Mouse (Mus musculus): ENCODE measurements at regions not wholly inside any gene's neighbourhood (a gene's known extent, or its start where the extent isn't known, plus 50 kb on each side); places are given as distances from the start of the nearest gene placed in this dataset.

GRCm38 (mm10) chr4:12775524-12776216, 603.9 kb upstream of the Fam92a start:
- 63% methylated on average over 3 of the region's 3 CpGs for WGBS (ENCODE audit: insufficient replicate concordance)
- H3K9ac ChIP-seq (ENCODE audit: low read depth, low read length) = no peak overlapping the region
- no peak overlapping the region for H3K27ac ChIP-seq (ENCODE audit: low read depth, low read length)
- H3K4me2 ChIP-seq = no peak overlapping the region
- no peaks in the 10 kb centered on the region for H3K36me3 ChIP-seq (ENCODE audit: control insufficient read depth, insufficient read depth, low read length)
- H3K4me3 ChIP-seq (ENCODE audit: low read depth, low read length) = no peak overlapping the region
- H3K4me1 ChIP-seq (ENCODE audit: control insufficient read depth, insufficient read depth, low read length) = peaks cover 2% of the 10 kb centered on the region; the same call in 1 of the 2 replicates
- H3K9me3 ChIP-seq (replicated peaks; ENCODE audit: control insufficient read depth, low read length) = no peaks in the 10 kb centered on the region
- ATAC-seq (replicated peaks; ENCODE audit: insufficient number of reproducible peaks, low FRiP score, low TSS enrichment) = no peak
- H3K27me3 ChIP-seq (ENCODE audit: control insufficient read depth, insufficient read depth, low read length) = no peaks in the 10 kb centered on the region

- WGBS (ENCODE audit: insufficient replicate concordance) = 53% methylated on average over 4 of the region's 4 CpGs
- ATAC-seq (replicated peaks; ENCODE audit: insufficient number of reproducible peaks, low FRiP score, low TSS enrichment) = no peak
- Histone ChIP-seq H3K4me2 (no peak overlapping the region), H3K9ac (ENCODE audit: low read depth, low read length) (no peak overlapping the region), H3K4me3 (ENCODE audit: low read depth, low read length) (no peak overlapping the region), H3K4me1 (ENCODE audit: control insufficient read depth, insufficient read depth, low read length) (peaks cover 2% of the 10 kb centered on the region; the same call in 1 of the 2 replicates), H3K9me3 (replicated peaks; ENCODE audit: control insufficient read depth, low read length) (no peaks in the 10 kb centered on the region), H3K27me3 (ENCODE audit: control insufficient read depth, insufficient read depth, low read length) (no peaks in the 10 kb centered on the region), H3K36me3 (ENCODE audit: control insufficient read depth, insufficient read depth, low read length) (no peaks in the 10 kb centered on the region), H3K27ac (ENCODE audit: low read depth, low read length) (no peak overlapping the region)
Measured at GRCm38 (mm10) chr4:12775090-12775489, 603.3 kb upstream of the Fam92a start.

GRCm38 (mm10) chr4:12774671-12775070, 602.9 kb upstream of the Fam92a start:
- Histone ChIP-seq H3K27me3 (ENCODE audit: control insufficient read depth, insufficient read depth, low read length) (no peaks in the 10 kb centered on the region), H3K27ac (ENCODE audit: low read depth, low read length) (no peak overlapping the region), H3K4me1 (ENCODE audit: control insufficient read depth, insufficient read depth, low read length) (peaks cover 2% of the 10 kb centered on the region; the same call in 1 of the 2 replicates), H3K4me2 (no peak overlapping the region), H3K9ac (ENCODE audit: low read depth, low read length) (no peak overlapping the region), H3K9me3 (replicated peaks; ENCODE audit: control insufficient read depth, low read length) (no peaks in the 10 kb centered on the region), H3K36me3 (ENCODE audit: control insufficient read depth, insufficient read depth, low read length) (no peaks in the 10 kb centered on the region), H3K4me3 (ENCODE audit: low read depth, low read length) (no peak overlapping the region)
- WGBS (ENCODE audit: insufficient replicate concordance) = 57% methylated on average over 5 of the region's 5 CpGs
- no peak for ATAC-seq (replicated peaks; ENCODE audit: insufficient number of reproducible peaks, low FRiP score, low TSS enrichment)

GRCm38 (mm10) chr4:12773201-12773600, 601.4 kb upstream of the Fam92a start:
- Histone ChIP-seq H3K4me3 (ENCODE audit: low read depth, low read length) (no peak overlapping the region), H3K36me3 (ENCODE audit: control insufficient read depth, insufficient read depth, low read length) (no peaks in the 10 kb centered on the region), H3K4me1 (ENCODE audit: control insufficient read depth, insufficient read depth, low read length) (peaks cover 2% of the 10 kb centered on the region; the same call in 1 of the 2 replicates), H3K27me3 (ENCODE audit: control insufficient read depth, insufficient read depth, low read length) (no peaks in the 10 kb centered on the region), H3K9me3 (replicated peaks; ENCODE audit: control insufficient read depth, low read length) (no peaks in the 10 kb centered on the region), H3K9ac (ENCODE audit: low read depth, low read length) (no peak overlapping the region), H3K4me2 (no peak overlapping the region), H3K27ac (ENCODE audit: low read depth, low read length) (no peak overlapping the region)
- 52% methylated on average over 7 of the region's 7 CpGs for WGBS (ENCODE audit: insufficient replicate concordance)
- ATAC-seq (replicated peaks; ENCODE audit: insufficient number of reproducible peaks, low FRiP score, low TSS enrichment) = no peak

GRCm38 (mm10) chr4:12770131-12770780, 598.4 kb upstream of the Fam92a start:
- Histone ChIP-seq H3K9ac (ENCODE audit: low read depth, low read length) (no peak overlapping the region), H3K4me3 (ENCODE audit: low read depth, low read length) (no peak overlapping the region), H3K27me3 (ENCODE audit: control insufficient read depth, insufficient read depth, low read length) (no peaks in the 10 kb centered on the region), H3K36me3 (ENCODE audit: control insufficient read depth, insufficient read depth, low read length) (no peaks in the 10 kb centered on the region), H3K27ac (ENCODE audit: low read depth, low read length) (no peak overlapping the region), H3K9me3 (replicated peaks; ENCODE audit: control insufficient read depth, low read length) (no peaks in the 10 kb centered on the region), H3K4me1 (ENCODE audit: control insufficient read depth, insufficient read depth, low read length) (peaks cover 2% of the 10 kb centered on the region; the same call in 1 of the 2 replicates), H3K4me2 (no peak overlapping the region)
- 81% methylated on average over 5 of the region's 5 CpGs for WGBS (ENCODE audit: insufficient replicate concordance)
- ATAC-seq (replicated peaks; ENCODE audit: insufficient number of reproducible peaks, low FRiP score, low TSS enrichment) = no peak

- no peak for ATAC-seq (replicated peaks; ENCODE audit: insufficient number of reproducible peaks, low FRiP score, low TSS enrichment)
- Histone ChIP-seq H3K36me3 (ENCODE audit: control insufficient read depth, insufficient read depth, low read length) (no peaks in the 10 kb centered on the region), H3K9me3 (replicated peaks; ENCODE audit: control insufficient read depth, low read length) (no peaks in the 10 kb centered on the region), H3K4me1 (ENCODE audit: control insufficient read depth, insufficient read depth, low read length) (peaks cover 2% of the 10 kb centered on the region; the same call in 1 of the 2 replicates), H3K9ac (ENCODE audit: low read depth, low read length) (no peak overlapping the region), H3K27me3 (ENCODE audit: control insufficient read depth, insufficient read depth, low read length) (no peaks in the 10 kb centered on the region), H3K4me3 (ENCODE audit: low read depth, low read length) (no peak overlapping the region), H3K27ac (ENCODE audit: low read depth, low read length) (no peak overlapping the region), H3K4me2 (no peak overlapping the region)
Measured at GRCm38 (mm10) chr4:12769092-12769491, 597.3 kb upstream of the Fam92a start.

GRCm38 (mm10) chr4:12766763-12767162, 594.9 kb upstream of the Fam92a start:
- no peak overlapping the region for H3K4me2 ChIP-seq
- no peak for ATAC-seq (replicated peaks; ENCODE audit: insufficient number of reproducible peaks, low FRiP score, low TSS enrichment)
- H3K9ac ChIP-seq (ENCODE audit: low read depth, low read length) = no peak overlapping the region
- no peak overlapping the region for H3K4me3 ChIP-seq (ENCODE audit: low read depth, low read length)
- H3K4me1 ChIP-seq (ENCODE audit: control insufficient read depth, insufficient read depth, low read length) = no peaks in the 10 kb centered on the region
- no peaks in the 10 kb centered on the region for H3K9me3 ChIP-seq (replicated peaks; ENCODE audit: control insufficient read depth, low read length)
- H3K27me3 ChIP-seq (ENCODE audit: control insufficient read depth, insufficient read depth, low read length) = no peaks in the 10 kb centered on the region
- H3K36me3 ChIP-seq (ENCODE audit: control insufficient read depth, insufficient read depth, low read length) = no peaks in the 10 kb centered on the region
- WGBS (ENCODE audit: insufficient replicate concordance) = 76% methylated on average over 1 of the region's 1 CpGs
- H3K27ac ChIP-seq (ENCODE audit: low read depth, low read length) = no peak overlapping the region

- Histone ChIP-seq H3K4me3 (ENCODE audit: low read depth, low read length) (no peak overlapping the region), H3K36me3 (ENCODE audit: control insufficient read depth, insufficient read depth, low read length) (no peaks in the 10 kb centered on the region), H3K27ac (ENCODE audit: low read depth, low read length) (no peak overlapping the region), H3K4me2 (no peak overlapping the region), H3K27me3 (ENCODE audit: control insufficient read depth, insufficient read depth, low read length) (no peaks in the 10 kb centered on the region), H3K9ac (ENCODE audit: low read depth, low read length) (no peak overlapping the region), H3K9me3 (replicated peaks; ENCODE audit: control insufficient read depth, low read length) (no peaks in the 10 kb centered on the region), H3K4me1 (ENCODE audit: control insufficient read depth, insufficient read depth, low read length) (no peaks in the 10 kb centered on the region)
- WGBS (ENCODE audit: insufficient replicate concordance) = 54% methylated on average over 2 of the region's 2 CpGs
- ATAC-seq (replicated peaks; ENCODE audit: insufficient number of reproducible peaks, low FRiP score, low TSS enrichment) = no peak
Measured at GRCm38 (mm10) chr4:12750817-12751216, 579.0 kb upstream of the Fam92a start.

GRCm38 (mm10) chr4:12749874-12750273, 578.1 kb upstream of the Fam92a start:
- Histone ChIP-seq H3K9ac (ENCODE audit: low read depth, low read length) (no peak overlapping the region), H3K9me3 (replicated peaks; ENCODE audit: control insufficient read depth, low read length) (no peaks in the 10 kb centered on the region), H3K4me2 (no peak overlapping the region), H3K4me1 (ENCODE audit: control insufficient read depth, insufficient read depth, low read length) (no peaks in the 10 kb centered on the region), H3K27ac (ENCODE audit: low read depth, low read length) (no peak overlapping the region), H3K36me3 (ENCODE audit: control insufficient read depth, insufficient read depth, low read length) (no peaks in the 10 kb centered on the region), H3K27me3 (ENCODE audit: control insufficient read depth, insufficient read depth, low read length) (no peaks in the 10 kb centered on the region), H3K4me3 (ENCODE audit: low read depth, low read length) (no peak overlapping the region)
- no peak for ATAC-seq (replicated peaks; ENCODE audit: insufficient number of reproducible peaks, low FRiP score, low TSS enrichment)
- WGBS (ENCODE audit: insufficient replicate concordance) = 88% methylated on average over 1 of the region's 1 CpGs
